Mouse (Mus musculus) midbrain, embryonic 12.5 days (tissue): ENCODE data around the gene Il1rl2. TPM values are rescaled to one million over a fixed set of nuclear protein-coding genes. Genes with fewer than 3 reads are reported as not detected.
"Not testable (repeated sequence)": the region's sequence is repeated elsewhere in the genome, so short reads cannot be mapped to it uniquely, and the experiment has no call there.

Experiments used
- ATAC-seq: fragments of 200-750 bp; cut with Nextera tagmentation; 2 replicates; pipeline ENCODE4 v1.8.0; 2017; ENCODE audit warnings: low read depth, moderate TSS enrichment, moderate library complexity; ENCODE audit not compliant: low FRiP score
- H3K27ac ChIP-seq: fragments of 300-500 bp; sonication (generic); replicated peaks from 2 replicates; pipeline ENCODE4 v1.5.1; 2016; ENCODE audit warnings: mild to moderate bottlenecking
- H3K27me3 ChIP-seq: fragments of 300-500 bp; sonication (generic); 2 replicates; pipeline ENCODE4 v1.6.1; 2016; ENCODE audit warnings: mild to moderate bottlenecking
- H3K36me3 ChIP-seq: fragments of 300-500 bp; sonication (generic); 2 replicates; pipeline ENCODE4 v1.6.1; 2016
- H3K4me1 ChIP-seq: fragments of 300-500 bp; sonication (generic); 2 replicates; pipeline ENCODE4 v1.6.1; 2016
- H3K4me2 ChIP-seq: fragments of 300-500 bp; sonication (generic); replicated peaks from 2 replicates; pipeline ENCODE4 v1.6.1; 2016; ENCODE audit warnings: mild to moderate bottlenecking, moderate library complexity
- H3K4me3 ChIP-seq: fragments of 300-500 bp; sonication (generic); 2 replicates; pipeline ENCODE4 v1.5.1; 2016; ENCODE audit warnings: mild to moderate bottlenecking
- H3K9ac ChIP-seq: fragments of 300-500 bp; sonication (generic); replicated peaks from 2 replicates; pipeline ENCODE4 v1.6.1; 2016; ENCODE audit warnings: mild to moderate bottlenecking, moderate library complexity
- H3K9me3 ChIP-seq: fragments of 300-500 bp; sonication (generic); 2 replicates; pipeline ENCODE4 v1.6.1; 2016; ENCODE audit warnings: mild to moderate bottlenecking
- WGBS: fragments of 180-500 bp; shearing (Covaris S2); methylation state at CpG from one replicate; pipeline ENCODE4 v1.1.7; 2016; 5-methylcytosine and 5-hydroxymethylcytosine counted together
- polyA plus RNA-seq: library from polyadenylated mRNA; unstranded; fragments of >200 nt; fragmentation: Nextera tagmentation; extraction: Ambion mirVana; gene quantifications from 2 replicates; pipeline ENCODE4 v1.2.1, GENCODE M21; 2016

Il1rl2 gene
- polyA plus RNA-seq, 1 experiment from 2014 or later = 1.6 TPM

- Histone ChIP-seq H3K4me3 (no peak overlapping the region), H3K9ac (no peak overlapping the region), H3K27ac (no peak overlapping the region), H3K36me3 (no peaks in the 10 kb centered on the region), H3K27me3 (no peaks in the 10 kb centered on the region), H3K4me2 (no peak overlapping the region), H3K9me3 (no peaks in the 10 kb centered on the region), H3K4me1 (no peaks in the 10 kb centered on the region)
- 86% methylated on average over 2 of the region's 2 CpGs for WGBS
- ATAC-seq = no peak
Measured at GRCm38 (mm10) chr1:40298053-40298452, 26.4 kb upstream of the Il1rl2 start.

GRCm38 (mm10) chr1:40303179-40303866 is 21.1 kb upstream of the Il1rl2 start:
- Histone ChIP-seq H3K27me3 (no peaks in the 10 kb centered on the region), H3K4me1 (no peaks in the 10 kb centered on the region), H3K9me3 (no peaks in the 10 kb centered on the region), H3K36me3 (no peaks in the 10 kb centered on the region), H3K4me2 (no peak overlapping the region), H3K27ac (no peak overlapping the region), H3K4me3 (no peak overlapping the region), H3K9ac (no peak overlapping the region)
- 51% methylated on average over 7 of the region's 7 CpGs for WGBS
- ATAC-seq = no peak

GRCm38 (mm10) chr1:40304321-40304720 is 20.1 kb upstream of the Il1rl2 start:
- not testable (repeated sequence) for H3K9ac ChIP-seq, H3K27me3 ChIP-seq, H3K4me1 ChIP-seq, H3K4me2 ChIP-seq, H3K4me3 ChIP-seq, H3K9me3 ChIP-seq, H3K36me3 ChIP-seq, ATAC-seq, H3K27ac ChIP-seq
- 56% methylated on average over 4 of the region's 4 CpGs for WGBS

GRCm38 (mm10) chr1:40306111-40306510 is 18.3 kb upstream of the Il1rl2 start:
- Histone ChIP-seq H3K4me1 (no peaks in the 10 kb centered on the region), H3K27me3 (no peaks in the 10 kb centered on the region), H3K4me2 (no peak overlapping the region), H3K36me3 (no peaks in the 10 kb centered on the region), H3K27ac (no peak overlapping the region), H3K9me3 (no peaks in the 10 kb centered on the region), H3K9ac (no peak overlapping the region), H3K4me3 (no peak overlapping the region)
- no peak for ATAC-seq
- WGBS = 79% methylated on average over 2 of the region's 2 CpGs

GRCm38 (mm10) chr1:40311123-40311522 is 13.3 kb upstream of the Il1rl2 start:
- no peaks in the 10 kb centered on the region for H3K9me3 ChIP-seq
- no peaks in the 10 kb centered on the region for H3K4me1 ChIP-seq
- whole genome bisulfite sequencing = 94% methylated on average over 3 of the region's 3 CpGs
- no peak overlapping the region for H3K4me2 ChIP-seq
- no peak overlapping the region for H3K9ac ChIP-seq
- H3K27ac ChIP-seq = no peak overlapping the region
- H3K36me3 ChIP-seq = no peaks in the 10 kb centered on the region
- no peaks in the 10 kb centered on the region for H3K27me3 ChIP-seq
- ATAC-seq = no peak
- H3K4me3 ChIP-seq = no peak overlapping the region

GRCm38 (mm10) chr1:40311625-40312024 is 12.8 kb upstream of the Il1rl2 start:
- WGBS = 89% methylated on average over 2 of the region's 2 CpGs
- ATAC-seq = no peak
- Histone ChIP-seq H3K36me3 (no peaks in the 10 kb centered on the region), H3K4me2 (no peak overlapping the region), H3K27me3 (no peaks in the 10 kb centered on the region), H3K9ac (no peak overlapping the region), H3K4me1 (no peaks in the 10 kb centered on the region), H3K27ac (no peak overlapping the region), H3K4me3 (no peak overlapping the region), H3K9me3 (no peaks in the 10 kb centered on the region)

GRCm38 (mm10) chr1:40314016-40314415 is 10.4 kb upstream of the Il1rl2 start:
- 88% methylated on average over 12 of the region's 12 CpGs for WGBS
- no peak overlapping the region for H3K9ac ChIP-seq

GRCm38 (mm10) chr1:40317657-40318056 is 6.8 kb upstream of the Il1rl2 start:
- no peaks in the 10 kb centered on the region for H3K4me1 ChIP-seq
- H3K4me3 ChIP-seq = no peak overlapping the region
- no peaks in the 10 kb centered on the region for H3K27me3 ChIP-seq
- 90% methylated on average over 8 of the region's 8 CpGs for WGBS
- no peaks in the 10 kb centered on the region for H3K9me3 ChIP-seq
- no peaks in the 10 kb centered on the region for H3K36me3 ChIP-seq
- H3K27ac ChIP-seq = no peak overlapping the region
- H3K9ac ChIP-seq = no peak overlapping the region
- no peak for ATAC-seq
- no peak overlapping the region for H3K4me2 ChIP-seq

More at GRCm38 (mm10) chr1:40314016-40314415, 10.4 kb upstream of the Il1rl2 start:
- Histone ChIP-seq H3K4me3 (no peak overlapping the region), H3K9me3 (no peaks in the 10 kb centered on the region), H3K27me3 (no peaks in the 10 kb centered on the region), H3K36me3 (no peaks in the 10 kb centered on the region), H3K27ac (no peak overlapping the region), H3K4me2 (no peak overlapping the region), H3K4me1 (no peaks in the 10 kb centered on the region)
- no peak for ATAC-seq

- Histone ChIP-seq H3K4me2 (no peak overlapping the region), H3K9me3 (no peaks in the 10 kb centered on the region), H3K4me1 (peaks cover 11% of the 10 kb centered on the region), H3K27me3 (peaks cover 33% of the 10 kb centered on the region), H3K36me3 (no peaks in the 10 kb centered on the region), H3K9ac (no peak overlapping the region), H3K4me3 (no peak overlapping the region), H3K27ac (no peak overlapping the region)
- 87% methylated on average over 6 of the region's 6 CpGs for WGBS
- ATAC-seq = no peak
Measured at GRCm38 (mm10) chr1:40321824-40322223, 2.6 kb upstream of the Il1rl2 start.

- ATAC-seq = no peak
- peaks cover 39% of the 10 kb centered on the region for H3K27me3 ChIP-seq
- no peaks in the 10 kb centered on the region for H3K9me3 ChIP-seq
- WGBS = 81% methylated on average over 3 of the region's 3 CpGs
- H3K9ac ChIP-seq = no peak overlapping the region
- no peaks in the 10 kb centered on the region for H3K36me3 ChIP-seq
- H3K27ac ChIP-seq = no peak overlapping the region
- peaks cover 11% of the 10 kb centered on the region for H3K4me1 ChIP-seq
- no peak overlapping the region for H3K4me2 ChIP-seq
- no peak overlapping the region for H3K4me3 ChIP-seq
Measured at GRCm38 (mm10) chr1:40322543-40322942, 1.9 kb upstream of the Il1rl2 start.

GRCm38 (mm10) chr1:40324955-40325702 is 719 bp downstream of the Il1rl2 start:
- no peak for ATAC-seq
- Histone ChIP-seq H3K9ac (no peak overlapping the region), H3K4me3 (peak overlapping the region; percentile 41), H3K27ac (no peak overlapping the region), H3K27me3 (peaks cover 45% of the 10 kb centered on the region), H3K4me2 (peak overlapping the region; percentile 71), H3K9me3 (no peaks in the 10 kb centered on the region), H3K36me3 (no peaks in the 10 kb centered on the region), H3K4me1 (peaks cover 11% of the 10 kb centered on the region)
- 8% methylated on average over 22 of the region's 22 CpGs for WGBS

GRCm38 (mm10) chr1:40325711-40326327 is 1.4 kb downstream of the Il1rl2 start:
- no peaks in the 10 kb centered on the region for H3K36me3 ChIP-seq
- H3K4me1 ChIP-seq = peaks cover 11% of the 10 kb centered on the region
- no peaks in the 10 kb centered on the region for H3K9me3 ChIP-seq
- H3K4me2 ChIP-seq = peak overlapping the region; percentile 71
- peaks cover 45% of the 10 kb centered on the region for H3K27me3 ChIP-seq
- 3% methylated on average over 29 of the region's 29 CpGs for WGBS
- H3K27ac ChIP-seq = no peak overlapping the region
- ATAC-seq = no peak
- no peak overlapping the region for H3K9ac ChIP-seq
- peak overlapping the region; percentile 41 for H3K4me3 ChIP-seq
